Mouse (Mus musculus) forebrain, embryonic 12.5 days (tissue): ENCODE results near the gene Ctbp2. TPM values are rescaled to one million over a fixed set of nuclear protein-coding genes. Genes with fewer than 3 reads are reported as not detected.

Experiments used
- ATAC-seq: fragments of 200-750 bp; cut with Nextera tagmentation; 2 replicates; pipeline ENCODE4 v1.8.0; 2017; ENCODE audit warnings: moderate TSS enrichment; ENCODE audit not compliant: low FRiP score
- H3K27ac ChIP-seq: fragments of 300-500 bp; sonication (generic); 2 replicates; pipeline ENCODE4 v1.5.1; 2016; ENCODE audit warnings: mild to moderate bottlenecking
- H3K27me3 ChIP-seq: fragments of 300-500 bp; sonication (generic); 2 replicates; pipeline ENCODE4 v1.6.1; 2016; ENCODE audit warnings: mild to moderate bottlenecking
- H3K36me3 ChIP-seq: fragments of 300-500 bp; sonication (generic); replicated peaks from 2 replicates; pipeline ENCODE4 v1.6.1; 2016; ENCODE audit warnings: mild to moderate bottlenecking
- H3K4me1 ChIP-seq: fragments of 300-500 bp; sonication (generic); 2 replicates; pipeline ENCODE4 v1.6.1; 2016
- H3K4me2 ChIP-seq: fragments of 300-500 bp; sonication (generic); 2 replicates; pipeline ENCODE4 v1.6.1; 2016; ENCODE audit warnings: mild to moderate bottlenecking, moderate library complexity
- H3K4me3 ChIP-seq: fragments of 300-500 bp; sonication (generic); replicated peaks from 2 replicates; pipeline ENCODE4 v1.5.1; 2016; ENCODE audit warnings: mild to moderate bottlenecking
- H3K9ac ChIP-seq: fragments of 300-500 bp; sonication (generic); 2 replicates; pipeline ENCODE4 v1.6.1; 2016; ENCODE audit warnings: mild to moderate bottlenecking
- H3K9me3 ChIP-seq: fragments of 300-500 bp; sonication (generic); 2 replicates; pipeline ENCODE4 v1.6.1; 2016
- WGBS: fragments of 180-500 bp; shearing (Covaris S2); methylation state at CpG from one replicate; pipeline ENCODE4 v1.1.7; 2016; 5-methylcytosine and 5-hydroxymethylcytosine counted together
- polyA plus RNA-seq: library from polyadenylated mRNA; unstranded; fragments of >200 nt; fragmentation: Nextera tagmentation; extraction: Ambion mirVana; gene quantifications from 2 replicates; pipeline ENCODE4 v1.2.1, GENCODE M21; 2016

The Ctbp2 gene
- polyA plus RNA-seq, 1 experiment from 2014 or later: 133 TPM

DNA sequence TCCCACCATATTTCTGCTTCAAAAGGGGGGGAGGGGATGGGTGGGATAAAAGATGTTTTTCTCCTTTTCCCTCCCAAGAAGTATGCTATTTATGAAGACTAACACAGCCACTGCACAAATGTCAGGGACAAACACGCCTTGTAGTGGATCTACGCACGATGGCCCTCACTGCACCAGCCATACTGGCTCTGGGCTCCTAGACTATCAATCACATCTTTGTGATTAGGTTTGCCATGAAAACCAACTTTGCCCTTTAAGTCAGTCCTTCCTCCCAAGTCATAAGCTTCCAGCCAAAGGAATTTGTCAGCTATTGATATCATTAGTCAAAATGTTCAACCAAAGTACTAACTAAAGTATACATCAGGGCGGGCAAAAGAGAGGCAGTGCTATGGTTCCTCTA, 96.2 kb downstream of the Ctbp2 start:
- 93% methylated on average over 4 of the region's 4 CpGs for WGBS
- Histone ChIP-seq H3K4me1 (peaks cover 36% of the 10 kb centered on the region), H3K9ac (no peak overlapping the region), H3K9me3 (no peaks in the 10 kb centered on the region), H3K27ac (no peak overlapping the region), H3K27me3 (no peaks in the 10 kb centered on the region), H3K4me2 (no peak overlapping the region), H3K36me3 (no peaks in the 10 kb centered on the region), H3K4me3 (no peak overlapping the region)
- no peak for ATAC-seq

- Histone ChIP-seq H3K27me3 (no peaks in the 10 kb centered on the region), H3K9me3 (no peaks in the 10 kb centered on the region), H3K9ac (no peak overlapping the region), H3K36me3 (0 out of 2 replicates have a peak, but pooled peaks cover 2% of the 10 kb centered on the region), H3K4me3 (no peak overlapping the region), H3K4me2 (no peak overlapping the region), H3K27ac (no peak overlapping the region), H3K4me1 (peaks cover 58% of the 10 kb centered on the region)
- 89% methylated on average over 1 of the region's 1 CpGs for WGBS
- ATAC-seq: no peak
These were observed 99.5 kb downstream of the Ctbp2 start for GRCm38 (mm10) chr7:133024694-133025093.

DNA sequence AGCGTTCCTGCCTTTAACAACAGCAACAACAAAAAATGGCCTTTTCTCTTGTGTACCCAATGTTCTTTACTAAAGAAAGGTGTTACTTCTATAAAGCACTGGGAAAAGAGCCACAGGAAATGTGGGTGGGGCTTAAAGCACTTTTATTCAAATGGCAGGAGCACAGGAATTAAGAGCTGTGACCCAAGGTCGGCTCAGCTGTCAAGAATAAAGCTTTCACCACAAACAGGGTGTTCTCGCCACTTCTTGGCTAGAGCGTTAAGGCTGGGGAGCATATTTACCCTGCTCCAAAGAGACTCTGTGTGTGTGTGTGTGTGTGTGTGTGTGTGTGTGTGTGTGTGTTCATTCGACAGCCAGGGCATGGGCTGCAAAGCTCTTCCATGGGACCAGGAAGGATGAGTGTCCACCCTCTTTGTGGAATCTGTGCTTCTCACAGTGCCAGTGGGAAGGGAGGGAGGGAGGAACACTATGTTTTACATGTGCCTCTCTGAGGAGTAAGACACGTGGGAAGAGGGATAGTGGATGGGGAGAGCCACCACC, 104.6 kb downstream of the Ctbp2 start:
- peaks cover 66% of the 10 kb centered on the region for H3K4me1 ChIP-seq

DNA sequence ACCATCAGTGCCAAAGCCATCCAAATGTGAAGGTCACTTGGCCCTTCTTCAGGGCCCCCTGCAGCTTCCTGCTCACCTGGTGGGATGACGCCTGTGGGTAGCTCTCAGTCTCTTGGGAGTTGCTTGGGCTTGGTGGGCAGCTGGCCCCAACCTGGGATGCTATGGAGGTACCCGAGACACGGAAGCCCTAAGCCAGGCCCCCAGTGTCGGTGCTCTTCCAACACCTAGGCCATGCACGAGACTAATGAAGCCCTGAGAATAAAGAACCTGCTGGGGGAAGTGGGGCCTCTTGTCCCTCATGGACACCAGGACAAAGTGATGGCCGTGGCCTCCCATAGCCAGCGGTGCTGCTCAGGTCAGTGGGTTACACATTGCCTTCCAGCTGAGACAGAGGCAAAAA, 105.2 kb downstream of the Ctbp2 start:
- Histone ChIP-seq H3K27ac (no peak overlapping the region), H3K4me1 (peaks cover 71% of the 10 kb centered on the region), H3K27me3 (no peaks in the 10 kb centered on the region), H3K4me2 (no peak overlapping the region), H3K9me3 (no peaks in the 10 kb centered on the region), H3K36me3 (peaks cover 2% of the 10 kb centered on the region; the same call in 1 of the 2 replicates), H3K4me3 (no peak overlapping the region), H3K9ac (no peak overlapping the region)
- ATAC-seq: no peak
- 63% methylated on average over 7 of the region's 7 CpGs for WGBS

More for the DNA sequence above, 104.6 kb downstream of the Ctbp2 start:
- no peak overlapping the region for H3K27ac ChIP-seq
- no peak overlapping the region for H3K4me3 ChIP-seq
- H3K9me3 ChIP-seq: no peaks in the 10 kb centered on the region
- ATAC-seq: no peak; the same call in 1 of the 2 replicates
- WGBS: 19% methylated on average over 5 of the region's 6 CpGs
- no peak overlapping the region for H3K9ac ChIP-seq
- H3K4me2 ChIP-seq: no peak overlapping the region
- no peaks in the 10 kb centered on the region for H3K27me3 ChIP-seq
- H3K36me3 ChIP-seq: peaks cover 2% of the 10 kb centered on the region; the same call in 1 of the 2 replicates

- H3K27ac ChIP-seq: peak overlapping the region; percentile 77
- no peaks in the 10 kb centered on the region for H3K27me3 ChIP-seq
- peaks cover 88% of the 10 kb centered on the region for H3K4me1 ChIP-seq
- peak overlapping the region; percentile 17; the same call in 1 of the 2 replicates for H3K9ac ChIP-seq
- H3K9me3 ChIP-seq: no peaks in the 10 kb centered on the region
- ATAC-seq: peak; percentile 42; the same call in 1 of the 2 replicates
- peaks cover 2% of the 10 kb centered on the region; the same call in 1 of the 2 replicates for H3K36me3 ChIP-seq
- no peak overlapping the region for H3K4me3 ChIP-seq
- peak overlapping the region; percentile 8 for H3K4me2 ChIP-seq
- 12% methylated on average over 7 of the region's 7 CpGs for WGBS
These were observed 108.6 kb downstream of the Ctbp2 start for GRCm38 (mm10) chr7:133015416-133016070.

DNA sequence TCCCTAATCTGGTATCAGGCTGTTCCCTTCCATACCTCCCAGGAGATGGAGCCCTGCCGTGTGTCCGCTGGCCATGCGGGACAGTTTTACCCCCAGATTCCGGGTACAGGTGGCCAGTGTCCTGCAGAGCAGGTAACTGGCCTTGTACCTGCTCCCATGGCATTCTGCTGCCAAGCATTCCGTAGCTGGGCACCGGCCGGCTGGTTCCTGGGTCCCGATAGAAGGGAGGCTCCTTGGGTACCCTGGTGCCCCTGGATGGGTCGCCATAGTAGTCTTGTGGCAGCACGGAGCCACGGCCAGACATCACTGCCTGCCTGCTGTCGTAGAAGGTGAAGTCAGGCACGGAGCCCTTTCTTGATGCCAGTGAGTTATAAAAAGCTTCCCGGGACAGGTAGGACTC, 109.5 kb downstream of the Ctbp2 start:
- H3K9ac ChIP-seq: 0 out of 2 replicates have a peak overlapping the region, but pooled peaks have one; percentile 17
- H3K9me3 ChIP-seq: no peaks in the 10 kb centered on the region
- no peak overlapping the region for H3K4me3 ChIP-seq
- WGBS: 91% methylated on average over 14 of the region's 14 CpGs
- H3K4me1 ChIP-seq: peaks cover 86% of the 10 kb centered on the region
- H3K36me3 ChIP-seq: peaks cover 4% of the 10 kb centered on the region; the same call in 1 of the 2 replicates
- H3K27ac ChIP-seq: peak overlapping the region; percentile 77; the same call in 1 of the 2 replicates
- no peaks in the 10 kb centered on the region for H3K27me3 ChIP-seq
- no peak overlapping the region for H3K4me2 ChIP-seq
- no peak for ATAC-seq

DNA sequence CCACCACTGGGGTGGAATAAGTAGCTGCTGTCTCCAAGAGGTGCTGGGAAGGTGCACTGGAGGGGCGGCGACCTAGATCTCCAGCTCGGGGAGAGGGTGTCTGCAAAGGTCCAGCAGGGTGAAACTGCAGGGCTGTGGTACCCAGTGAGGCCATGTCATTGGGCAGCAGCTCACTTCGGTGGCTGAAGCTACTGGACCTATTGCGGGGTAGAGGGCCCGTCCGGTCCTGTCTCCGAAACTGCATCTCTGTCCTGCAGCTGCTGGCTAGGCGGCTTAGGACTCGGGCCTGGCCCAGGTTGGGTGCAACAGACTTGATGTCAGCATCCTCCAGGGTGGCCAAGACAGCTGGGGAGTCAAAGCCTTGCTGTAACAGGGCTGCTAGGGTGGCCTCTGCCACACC, 110.2 kb downstream of the Ctbp2 start:
- WGBS: 94% methylated on average over 10 of the region's 10 CpGs
- H3K9me3 ChIP-seq: no peaks in the 10 kb centered on the region
- peaks cover 6% of the 10 kb centered on the region; the same call in 1 of the 2 replicates for H3K36me3 ChIP-seq
- no peak for ATAC-seq
- peaks cover 82% of the 10 kb centered on the region for H3K4me1 ChIP-seq
- no peak overlapping the region for H3K4me3 ChIP-seq
- no peak overlapping the region for H3K27ac ChIP-seq
- H3K9ac ChIP-seq: no peak overlapping the region
- H3K4me2 ChIP-seq: no peak overlapping the region
- no peaks in the 10 kb centered on the region for H3K27me3 ChIP-seq

DNA sequence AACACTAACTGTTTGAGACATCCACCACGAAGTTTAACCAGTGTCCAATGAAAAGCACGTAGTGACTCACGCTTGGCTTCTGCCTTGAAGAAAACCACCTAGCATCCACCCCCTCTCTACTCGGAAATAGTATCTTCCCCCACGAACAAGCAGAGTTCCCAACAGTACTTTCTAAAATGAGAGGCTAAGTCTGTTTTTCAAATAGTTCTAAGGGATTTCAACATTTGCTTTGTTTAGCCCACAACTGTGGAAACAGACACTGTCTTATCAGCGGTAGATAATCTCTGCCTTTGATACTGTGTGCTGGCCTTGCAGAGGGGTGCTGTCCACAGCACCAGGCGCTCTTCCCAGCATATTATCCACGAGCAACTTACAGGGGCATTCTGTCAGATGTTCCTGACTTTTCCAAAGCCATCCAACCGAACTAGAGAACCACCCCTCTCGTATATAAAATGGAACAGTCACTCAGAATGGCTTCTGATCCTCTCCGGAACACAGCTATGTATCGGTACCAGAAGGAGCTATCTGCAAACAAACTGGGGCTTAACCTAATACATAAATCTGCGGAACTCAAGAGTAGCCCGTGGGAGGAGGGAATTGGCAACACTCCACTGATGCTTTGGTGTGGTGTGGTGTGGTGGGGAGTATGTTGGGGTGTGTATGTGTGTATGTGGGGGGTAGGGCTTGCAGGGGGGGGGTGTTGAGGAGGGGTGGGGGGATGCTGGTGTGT, 111.4 kb downstream of the Ctbp2 start:
- Histone ChIP-seq H3K36me3 (peaks cover 6% of the 10 kb centered on the region; the same call in 1 of the 2 replicates), H3K9ac (no peak overlapping the region), H3K4me3 (no peak overlapping the region), H3K9me3 (no peaks in the 10 kb centered on the region), H3K4me2 (no peak overlapping the region), H3K27ac (peak overlapping the region; percentile 53), H3K4me1 (peaks cover 82% of the 10 kb centered on the region), H3K27me3 (no peaks in the 10 kb centered on the region)
- WGBS: 73% methylated on average over 14 of the region's 14 CpGs
- ATAC-seq: no peak

DNA sequence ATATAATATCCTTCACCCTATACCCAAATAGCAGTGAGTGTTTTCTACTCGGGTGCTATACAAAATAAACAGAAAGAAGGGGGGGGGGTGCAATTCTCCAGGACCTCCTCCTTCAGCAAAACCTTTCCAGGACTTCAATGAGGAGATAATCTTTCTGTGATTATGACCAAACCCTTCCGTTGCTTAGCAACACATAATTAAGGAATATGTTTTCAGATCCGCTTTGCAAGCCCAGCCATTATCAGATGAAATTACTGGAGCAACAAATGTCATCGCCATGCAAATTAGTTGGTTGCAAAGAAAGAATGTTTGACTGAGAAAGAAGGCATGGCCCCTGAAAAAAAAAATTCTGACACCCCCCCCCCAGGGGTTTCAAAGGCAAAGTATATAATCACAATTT, 112.5 kb downstream of the Ctbp2 start:
- Histone ChIP-seq H3K4me3 (no peak overlapping the region), H3K4me2 (peak overlapping the region; percentile 4; the same call in 1 of the 2 replicates), H3K9ac (no peak overlapping the region), H3K36me3 (peaks cover 6% of the 10 kb centered on the region; the same call in 1 of the 2 replicates), H3K27ac (peak overlapping the region; percentile 75), H3K27me3 (no peaks in the 10 kb centered on the region), H3K4me1 (peaks cover 83% of the 10 kb centered on the region), H3K9me3 (no peaks in the 10 kb centered on the region)
- WGBS: 28% methylated on average over 4 of the region's 4 CpGs
- no peak for ATAC-seq

DNA sequence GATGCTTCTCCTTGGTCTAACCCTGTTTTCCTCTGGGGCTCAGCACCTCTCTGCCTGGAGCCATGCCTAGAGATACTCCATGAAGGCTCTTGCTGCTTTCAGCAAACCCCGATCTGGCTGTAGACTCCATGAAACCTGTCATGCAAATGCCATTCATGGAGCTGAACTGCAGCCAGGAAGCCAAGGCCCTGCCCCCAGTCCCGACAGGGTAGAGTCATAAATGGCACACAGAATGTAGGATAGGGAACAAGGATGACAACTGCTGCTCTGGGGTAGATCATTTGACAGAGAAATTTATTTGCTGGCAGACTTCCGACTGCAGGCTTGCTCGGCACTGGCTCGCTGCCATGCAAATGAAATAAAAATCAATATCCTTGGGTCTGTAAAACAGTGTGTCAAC, 113.0 kb downstream of the Ctbp2 start:
- whole genome bisulfite sequencing: 45% methylated on average over 5 of the region's 5 CpGs

GRCm38 (mm10) chr7:133010477-133010876, 113.7 kb downstream of the Ctbp2 start:
- Histone ChIP-seq H3K4me2 (no peak overlapping the region), H3K27ac (peak overlapping the region; percentile 75), H3K27me3 (no peaks in the 10 kb centered on the region), H3K9me3 (no peaks in the 10 kb centered on the region), H3K36me3 (peaks cover 8% of the 10 kb centered on the region; the same call in 1 of the 2 replicates), H3K9ac (no peak overlapping the region), H3K4me3 (no peak overlapping the region), H3K4me1 (peaks cover 76% of the 10 kb centered on the region)
- WGBS: 90% methylated on average over 3 of the region's 3 CpGs
- no peak for ATAC-seq

More for the DNA sequence above, 113.0 kb downstream of the Ctbp2 start:
- Histone ChIP-seq H3K4me2 (peak overlapping the region; percentile 4; the same call in 1 of the 2 replicates), H3K27ac (peak overlapping the region; percentile 75), H3K4me3 (no peak overlapping the region), H3K4me1 (peaks cover 78% of the 10 kb centered on the region), H3K36me3 (peaks cover 6% of the 10 kb centered on the region; the same call in 1 of the 2 replicates), H3K27me3 (no peaks in the 10 kb centered on the region), H3K9me3 (no peaks in the 10 kb centered on the region), H3K9ac (no peak overlapping the region)
- ATAC-seq: peak; percentile 47

GRCm38 (mm10) chr7:133009676-133010075, 114.5 kb downstream of the Ctbp2 start:
- H3K27me3 ChIP-seq: no peaks in the 10 kb centered on the region
- peaks cover 68% of the 10 kb centered on the region for H3K4me1 ChIP-seq
- 90% methylated on average over 8 of the region's 8 CpGs for WGBS
- H3K9ac ChIP-seq: no peak overlapping the region
- no peaks in the 10 kb centered on the region for H3K9me3 ChIP-seq
- H3K4me3 ChIP-seq: no peak overlapping the region
- peaks cover 12% of the 10 kb centered on the region; the same call in 1 of the 2 replicates for H3K36me3 ChIP-seq
- no peak for ATAC-seq
- no peak overlapping the region for H3K4me2 ChIP-seq
- H3K27ac ChIP-seq: no peak overlapping the region
